Mouse (Mus musculus): Measurements from ENCODE around the gene Ehd1. TPM values are rescaled to one million over a fixed set of nuclear protein-coding genes. Genes with fewer than 3 reads are reported as not detected.
A peak's percentile ranks its signal among the peaks of the same experiment; 100 is the strongest.

Gene Ehd1
- total and polyA plus RNA-seq, 3 experiments = 129 to 470 (median 133) TPM

- no peak for DNase-seq
These were observed 57.5 kb downstream of the Ehd1 start for GRCm38 (mm10) chr19:6333761-6334595.

GRCm38 (mm10) chr19:6334673-6335457, 58.3 kb downstream of the Ehd1 start, which contains the start of gene Men1:
Gene Men1 (plus strand): TSS chr19:6334979.
- peak; percentile 95 for DNase-seq

- peak; percentile 60 for DNase-seq
These were observed 58.9 kb downstream of the Ehd1 start for GRCm38 (mm10) chr19:6335458-6335827.

GRCm38 (mm10) chr19:6336920-6337319, 60.4 kb downstream of the Ehd1 start:
- no peak for DNase-seq

- no peak for DNase-seq
These were observed 61.6 kb downstream of the Ehd1 start for GRCm38 (mm10) chr19:6338171-6338570.

- no peak for DNase-seq
These were observed 62.2 kb downstream of the Ehd1 start for GRCm38 (mm10) chr19:6338716-6339115.

- no peak for DNase-seq
These were observed 62.7 kb downstream of the Ehd1 start for GRCm38 (mm10) chr19:6339191-6339590.

- no peak for DNase-seq
These were observed 63.5 kb downstream of the Ehd1 start for GRCm38 (mm10) chr19:6339890-6340504.

- peak; percentile 94 for DNase-seq
These were observed 64.3 kb downstream of the Ehd1 start, which contains the start of gene Map4k2 for GRCm38 (mm10) chr19:6340524-6341452. Gene Map4k2 (plus strand): TSS chr19:6341135.

- no peak for DNase-seq
These were observed 65.0 kb downstream of the Ehd1 start for GRCm38 (mm10) chr19:6341453-6342077.

GRCm38 (mm10) chr19:6342276-6342933, 65.9 kb downstream of the Ehd1 start:
- DNase-seq = no peak

GRCm38 (mm10) chr19:6343066-6343925, 66.8 kb downstream of the Ehd1 start:
- no peak for DNase-seq

GRCm38 (mm10) chr19:6343996-6344395, 67.5 kb downstream of the Ehd1 start:
- DNase-seq = no peak

- DNase-seq = no peak
These were observed 69.5 kb downstream of the Ehd1 start for GRCm38 (mm10) chr19:6346023-6346422.

- DNase-seq = no peak
These were observed 70.1 kb downstream of the Ehd1 start for GRCm38 (mm10) chr19:6346661-6347060.

GRCm38 (mm10) chr19:6347615-6348014, 71.1 kb downstream of the Ehd1 start:
- DNase-seq = no peak

- DNase-seq = no peak
These were observed 72.2 kb downstream of the Ehd1 start for GRCm38 (mm10) chr19:6348717-6349116.

- peak; percentile 71 for DNase-seq
These were observed 72.9 kb downstream of the Ehd1 start for GRCm38 (mm10) chr19:6349215-6349983.

All from adrenal gland, adult 2 months (tissue).